Mouse (Mus musculus) cortical plate, adult 2 months (tissue): Measurements from ENCODE around the gene Pik3r2.

ENCODE experiments used
- CTCF ChIP-seq: fragments of 200-500 bp; IDR thresholded peaks from 2 replicates; pipeline ENCODE4 v1.5.1; 2011; ENCODE audit warnings: mild to moderate bottlenecking, control low read depth, low read length; ENCODE audit not compliant: insufficient read depth; ENCODE audit errors: extremely low read depth
- POLR2A ChIP-seq: fragments of 200-500 bp; IDR thresholded peaks from 2 replicates; pipeline ENCODE4 v1.6.1; 2011; ENCODE audit warnings: mild to moderate bottlenecking, low read length, control low read depth; ENCODE audit not compliant: insufficient read depth; ENCODE audit errors: extremely low read depth

GRCm38 (mm10) chr8:70745691-70746220 is 30.8 kb downstream of the Pik3r2 start:
- TF ChIP-seq CTCF (no peak), POLR2A (no peak)
